Mouse (Mus musculus) c-Kit-positive CD71-positive TER-119-negative erythroid progenitor cells, embryonic 14.5 days (primary cell): ENCODE results near the gene Arfgef3.
"Not testable (repeated sequence)": the region's sequence is repeated elsewhere in the genome, so short reads cannot be mapped to it uniquely, and the experiment has no call there.

ENCODE experiments used
- DNase-seq: peaks from one replicate; pipeline ENCODE4 v3.0.0-alpha.2; 2013; ENCODE audit warnings: low read depth

Arfgef3 gene

GRCm38 (mm10) chr10:18681385-18681954 lies 62.3 kb downstream of the Arfgef3 start:
- DNase-seq = no peak

GRCm38 (mm10) chr10:18680661-18681384 lies 62.9 kb downstream of the Arfgef3 start:
- no peak for DNase-seq

GRCm38 (mm10) chr10:18678836-18679235 lies 64.9 kb downstream of the Arfgef3 start:
- DNase-seq = no peak

- DNase-seq = no peak
These were observed 79.0 kb downstream of the Arfgef3 start for GRCm38 (mm10) chr10:18664794-18665193.

- DNase-seq = no peak
These were observed 79.7 kb downstream of the Arfgef3 start for GRCm38 (mm10) chr10:18664016-18664415.

- DNase-seq = no peak
These were observed 82.0 kb downstream of the Arfgef3 start for GRCm38 (mm10) chr10:18661606-18662220.

GRCm38 (mm10) chr10:18660998-18661397 lies 82.8 kb downstream of the Arfgef3 start:
- no peak for DNase-seq

- DNase-seq = no peak
These were observed 86.2 kb downstream of the Arfgef3 start for GRCm38 (mm10) chr10:18657588-18657987.

GRCm38 (mm10) chr10:18647069-18647468 lies 96.7 kb downstream of the Arfgef3 start:
- DNase-seq = no peak

- no peak for DNase-seq
These were observed 97.7 kb downstream of the Arfgef3 start for GRCm38 (mm10) chr10:18646035-18646434.

- no peak for DNase-seq
These were observed 99.4 kb downstream of the Arfgef3 start for GRCm38 (mm10) chr10:18644346-18644745.

GRCm38 (mm10) chr10:18643506-18643905 lies 100.2 kb downstream of the Arfgef3 start:
- DNase-seq = no peak

GRCm38 (mm10) chr10:18642854-18643253 lies 100.9 kb downstream of the Arfgef3 start:
- DNase-seq = no peak

- DNase-seq = no peak
These were observed 103.2 kb downstream of the Arfgef3 start for GRCm38 (mm10) chr10:18640596-18640995.

GRCm38 (mm10) chr10:18635450-18635849 lies 108.3 kb downstream of the Arfgef3 start:
- DNase-seq = no peak

- no peak for DNase-seq
These were observed 109.3 kb downstream of the Arfgef3 start for GRCm38 (mm10) chr10:18634405-18634985.

- DNase-seq = no peak
These were observed 113.3 kb downstream of the Arfgef3 start for GRCm38 (mm10) chr10:18630498-18630897.

- DNase-seq = no peak
These were observed 116.2 kb downstream of the Arfgef3 start for GRCm38 (mm10) chr10:18627530-18627929.

- DNase-seq = no peak
These were observed 131.0 kb downstream of the Arfgef3 start for GRCm38 (mm10) chr10:18612796-18613195.

- DNase-seq = not testable (repeated sequence)
These were observed 138.8 kb downstream of the Arfgef3 start for GRCm38 (mm10) chr10:18604827-18605535.

- peak; percentile 34 for DNase-seq
These were observed 141.7 kb downstream of the Arfgef3 start for GRCm38 (mm10) chr10:18602030-18602429.

GRCm38 (mm10) chr10:18597601-18598000 lies 146.1 kb downstream of the Arfgef3 start:
- DNase-seq = no peak
